Mouse (Mus musculus) liver, postnatal 0 days (tissue): ENCODE results near the gene Fer.
A peak's percentile ranks its signal among the peaks of the same experiment; 100 is the strongest.

ENCODE experiments used
- CTCF ChIP-seq: sonication (generic); IDR thresholded peaks from 2 replicates; pipeline ENCODE4 v1.5.1; 2016; ENCODE audit warnings: antibody characterized with exemption, low read depth
- EP300 ChIP-seq: IDR thresholded peaks from 2 replicates; pipeline ENCODE4 v1.6.1; 2016; ENCODE audit warnings: antibody characterized with exemption, low read depth, mild to moderate bottlenecking

DNA sequence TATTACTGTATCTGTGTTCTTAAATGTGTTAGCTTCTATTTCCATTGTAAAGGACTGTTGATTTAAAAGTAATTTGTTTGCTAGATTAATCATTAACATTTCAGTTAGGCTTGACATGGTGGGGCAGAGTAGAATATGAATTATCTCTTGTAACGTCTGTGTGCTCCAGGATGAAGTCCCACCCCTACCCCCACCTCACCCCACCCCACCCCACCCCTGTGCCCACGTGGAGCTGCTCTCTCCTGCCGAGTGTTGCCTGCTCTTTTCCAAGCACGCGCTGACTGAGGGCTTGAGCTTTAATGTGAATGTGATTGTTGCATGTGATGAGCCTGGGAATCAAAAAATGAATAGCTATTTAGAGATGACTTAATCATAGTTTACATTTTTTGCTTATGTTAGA lies 110.9 kb downstream of the Fer start:
- TF ChIP-seq CTCF (no peak), EP300 (0 out of 2 replicates have a peak, but pooled peaks have one; percentile 30)
